Mouse (Mus musculus): ENCODE results near the gene Srrm3.
A peak's percentile ranks its signal among the peaks of the same experiment; 100 is the strongest.

The Srrm3 gene

GRCm38 (mm10) chr5:135822316-135822944 is 15.7 kb downstream of the Srrm3 start:
- DNase-seq (ENCODE audit: low spot score in 2 of 2): no peak

GRCm38 (mm10) chr5:135824517-135824916 is 17.8 kb downstream of the Srrm3 start:
- no peak for DNase-seq (ENCODE audit: low spot score in 2 of 2)

GRCm38 (mm10) chr5:135826225-135826624 is 19.5 kb downstream of the Srrm3 start:
- no peak for DNase-seq (ENCODE audit: low spot score in 2 of 2)

- no peak for DNase-seq (ENCODE audit: low spot score in 2 of 2)
Observed at GRCm38 (mm10) chr5:135829381-135829780, 22.7 kb downstream of the Srrm3 start.

- DNase-seq (ENCODE audit: low spot score in 2 of 2): no peak
Observed at GRCm38 (mm10) chr5:135832729-135833128, 26.0 kb downstream of the Srrm3 start.

- DNase-seq (ENCODE audit: low spot score in 2 of 2): peak; percentile 38 to 46
Observed at GRCm38 (mm10) chr5:135834769-135835491, 28.2 kb downstream of the Srrm3 start.

- no peak for DNase-seq (ENCODE audit: low spot score in 2 of 2)
Observed at GRCm38 (mm10) chr5:135835492-135835858, 28.8 kb downstream of the Srrm3 start.

GRCm38 (mm10) chr5:135835981-135836380 is 29.3 kb downstream of the Srrm3 start:
- no peak for DNase-seq (ENCODE audit: low spot score in 2 of 2)

- no peak for DNase-seq (ENCODE audit: low spot score in 2 of 2)
Observed at GRCm38 (mm10) chr5:135841651-135842050, 35.0 kb downstream of the Srrm3 start.

- DNase-seq (ENCODE audit: low spot score in 2 of 2): no peak
Observed at GRCm38 (mm10) chr5:135843418-135843817, 36.7 kb downstream of the Srrm3 start.

- DNase-seq (ENCODE audit: low spot score in 2 of 2): no peak
Observed at GRCm38 (mm10) chr5:135845676-135846320, 39.1 kb downstream of the Srrm3 start.

- no peak for DNase-seq (ENCODE audit: low spot score in 2 of 2)
Observed at GRCm38 (mm10) chr5:135847460-135847859, 40.8 kb downstream of the Srrm3 start.

- no peak for DNase-seq (ENCODE audit: low spot score in 2 of 2)
Observed at GRCm38 (mm10) chr5:135847881-135848280, 41.2 kb downstream of the Srrm3 start.

- DNase-seq (ENCODE audit: low spot score in 2 of 2): no peak
Observed at GRCm38 (mm10) chr5:135851024-135851423, 44.3 kb downstream of the Srrm3 start.

- no peak for DNase-seq (ENCODE audit: low spot score in 2 of 2)
Observed at GRCm38 (mm10) chr5:135851481-135851880, 44.8 kb downstream of the Srrm3 start.

- no peak for DNase-seq (ENCODE audit: low spot score in 2 of 2)
Observed at GRCm38 (mm10) chr5:135852421-135852820, 45.7 kb downstream of the Srrm3 start.

GRCm38 (mm10) chr5:135853731-135854130 is 47.0 kb downstream of the Srrm3 start:
- no peak for DNase-seq (ENCODE audit: low spot score in 2 of 2)

GRCm38 (mm10) chr5:135855156-135855555 is 48.5 kb downstream of the Srrm3 start:
- peak; percentile 67 to 72 for DNase-seq (ENCODE audit: low spot score in 2 of 2)

GRCm38 (mm10) chr5:135866662-135867061 is 60.0 kb downstream of the Srrm3 start:
- DNase-seq (ENCODE audit: low spot score in 2 of 2): no peak

- no peak for DNase-seq (ENCODE audit: low spot score in 2 of 2)
Observed at GRCm38 (mm10) chr5:135867637-135868593, 61.2 kb downstream of the Srrm3 start.

- DNase-seq (ENCODE audit: low spot score in 2 of 2): no peak
Observed at GRCm38 (mm10) chr5:135868653-135869052, 62.0 kb downstream of the Srrm3 start.
